ENCODE assay signal across 14 mouse cellular contexts in genomic region chr13:113600531-113601463, GRCm38 (mm10). TPM values are rescaled to one million over a fixed set of nuclear protein-coding genes. Genes with fewer than 3 reads are reported as not detected.
A peak's percentile ranks its signal among the peaks of the same experiment; 100 is the strongest.
DNase-seq lines count a peak whose midpoint lies in the region; TF ChIP-seq lines count a peak whose summit lies in the region.
"Had no signal": no experiment of that assay in that cellular context is flagged by ENCODE, and none has a peak within 500 bp of the region (broad histone marks: within the 10 kb centered on the region; RNA-seq: fewer than 3 reads in every experiment).

No protein-coding gene starts in this region.

- WGBS in liver, adult 2 months: 38% methylated on average over 18 of the region's 18 CpGs

- TF ChIP-seq CTCF in liver, adult 2 months (IDR thresholded peaks at IDR 0.05; ENCODE audit: low read depth, low read length): no peak
- no peak for TF ChIP-seq CTCF in left cerebral cortex, adult 2 months (IDR thresholded peaks at IDR 0.05)

- H3K27me3 ChIP-seq in liver, adult 2 months (ENCODE audit: control insufficient read depth, insufficient read depth, low read length): no peaks in the 10 kb centered on the region
- H3K27me3 ChIP-seq: heart, embryonic 13.5 days; neural tube, embryonic 12.5 days had no signal

- intact Hi-C loops in left cerebral cortex, postnatal 25 days (cut with DNase I): no loop called here
- intact Hi-C loops in left cerebral cortex, adult 2 months (cut with DNase I): no loop called here

- DNase-seq in cerebellum, adult 9-11 months: peak; percentile 5
- no peak for DNase-seq in cerebellum, postnatal 14 days
- DNase-seq in spleen, postnatal 36 days (ENCODE audit: low spot score in 2 of 2): peak; percentile 46 to 60
- DNase-seq in spleen, adult 12 weeks (ENCODE audit: low spot score): no peak
- DNase-seq in liver, adult 2 months (ENCODE audit: extremely low read depth, low read depth, low spot score): peak; percentile 71
- peak; percentile 78 to 88 for DNase-seq in natural killer cell, adult 2 months (ENCODE audit: low spot score in 2 of 2)
- no peak for DNase-seq in left cerebral cortex, postnatal 25 days (ENCODE audit: low spot score in 2 of 2)
- no peak for DNase-seq in left cerebral cortex, adult 2 months (ENCODE audit: extremely low spot score in 1 of 2, low spot score in 2 of 2)
- DNase-seq: kidney, postnatal 4 days; right cerebral cortex, postnatal 14 days had no signal

- TF ChIP-seq POLR2A in liver, adult 2 months (IDR thresholded peaks at IDR 0.05; ENCODE audit: extremely low read depth, insufficient read depth, low read length): no peak

- no peak overlapping the region for H3K4me3 ChIP-seq in liver, adult 2 months (ENCODE audit: insufficient read depth, low read depth, low read length)
- H3K4me3 ChIP-seq in left cerebral cortex, adult 2 months: no peak overlapping the region
- H3K4me3 ChIP-seq: erythroblast, embryonic 14.5 days; heart, embryonic 13.5 days; neural tube, embryonic 12.5 days had no signal

- H3K36me3 ChIP-seq in liver, adult 2 months (ENCODE audit: control insufficient read depth, insufficient read depth, low read length): no peaks in the 10 kb centered on the region
- H3K36me3 ChIP-seq: neural tube, embryonic 12.5 days had no signal

- H3K4me1 ChIP-seq in liver, adult 2 months (ENCODE audit: control insufficient read depth, insufficient read depth, low read length): peaks cover 65% of the 10 kb centered on the region

- H3K79me2 ChIP-seq in liver, adult 2 months (ENCODE audit: control insufficient read depth, insufficient read depth, low read length): peaks cover 50% of the 10 kb centered on the region

- H3K9ac ChIP-seq in liver, adult 2 months (ENCODE audit: low read depth, low read length): no peak overlapping the region; the same call in 1 of the 2 replicates
- H3K9ac ChIP-seq: heart, embryonic 13.5 days; neural tube, embryonic 12.5 days had no signal

- H3K27ac ChIP-seq in liver, adult 2 months (replicated peaks; ENCODE audit: insufficient read depth, low read depth, low read length): peak overlapping the region; percentile 80
- H3K27ac ChIP-seq in left cerebral cortex, adult 2 months: no peak overlapping the region
- H3K27ac ChIP-seq: heart, embryonic 13.5 days; hindbrain, postnatal 0 days; neural tube, embryonic 12.5 days had no signal

RNA-seq across cellular contexts. Expression of gene Snx18, which starts 17.6 kb away (rescaled TPM):
- 15.4 and 18.1 TPM in 2 replicates for total RNA-seq in liver, adult 2 months (2014; rRNA removed)
- polyA plus RNA-seq in liver, adult 2 months (2012; rRNA removed): 7.2 and 7.5 TPM in 2 replicates
- 10 to 100 TPM; 21.4 to 25.7 TPM for total RNA-seq in left cerebral cortex, postnatal 25 days (2021)
- total RNA-seq in left cerebral cortex, adult 2 months (2021): 10 to 100 TPM; 22.6 to 22.8 TPM

Comparison
In these comparisons a context has a peak if more than half of its experiments do, and no peak if none do; other contexts are left out.
1. DNase-seq: peak in cerebellum, adult 9-11 months (single experiment), spleen, postnatal 36 days (2 of 2), liver, adult 2 months (single experiment) and natural killer cell, adult 2 months (2 of 2); none in cerebellum, postnatal 14 days (0 of 2), spleen, adult 12 weeks (single experiment), left cerebral cortex, postnatal 25 days (0 of 2) and left cerebral cortex, adult 2 months (0 of 2).